Mouse (Mus musculus): ENCODE measurements around the gene Neurl4. TPM values are rescaled to one million over a fixed set of nuclear protein-coding genes. Genes with fewer than 3 reads are reported as not detected.
"Not testable (repeated sequence)": the region's sequence is repeated elsewhere in the genome, so short reads cannot be mapped to it uniquely, and the experiment has no call there.

The Neurl4 gene
- polyA plus RNA-seq, 1 experiment from 2014 or later = 18.7 TPM

GRCm38 (mm10) chr11:69914917-69915430 is 14.1 kb downstream of the Neurl4 start:
- Histone ChIP-seq H3K27ac (ENCODE audit: low read length) (no peak overlapping the region), H3K27me3 (ENCODE audit: control insufficient read depth, insufficient read depth, low read depth, low read length) (no peaks in the 10 kb centered on the region), H3K4me3 (ENCODE audit: low read depth, low read length) (peak overlapping the region; percentile 80), H3K9me3 (replicated peaks; ENCODE audit: control insufficient read depth, low read length, poor library complexity, severe bottlenecking) (no peaks in the 10 kb centered on the region), H3K4me1 (ENCODE audit: control insufficient read depth, insufficient read depth, low read length) (peaks cover 37% of the 10 kb centered on the region), H3K36me3 (ENCODE audit: control insufficient read depth, insufficient read depth, low read length) (peaks cover 37% of the 10 kb centered on the region), H3K9ac (ENCODE audit: low read depth, low read length) (0 out of 2 replicates have a peak overlapping the region, but pooled peaks have one; percentile 85), H3K4me2 (ENCODE audit: low read length) (peak overlapping the region; percentile 97)
- ATAC-seq = no peak
- WGBS = 37% methylated on average over 9 of the region's 9 CpGs

GRCm38 (mm10) chr11:69915667-69916627 is 15.1 kb downstream of the Neurl4 start:
- Histone ChIP-seq H3K4me2 (ENCODE audit: low read length) (no peak overlapping the region), H3K36me3 (ENCODE audit: control insufficient read depth, insufficient read depth, low read length) (peaks cover 34% of the 10 kb centered on the region)

GRCm38 (mm10) chr11:69916652-69917378 is 15.9 kb downstream of the Neurl4 start:
- ATAC-seq; H3K27ac ChIP-seq (ENCODE audit: low read length); H3K27me3 ChIP-seq (ENCODE audit: control insufficient read depth, insufficient read depth, low read depth, low read length); H3K9ac ChIP-seq (ENCODE audit: low read depth, low read length); H3K4me3 ChIP-seq (ENCODE audit: low read depth, low read length); H3K4me2 ChIP-seq (ENCODE audit: low read length); H3K9me3 ChIP-seq (replicated peaks; ENCODE audit: control insufficient read depth, low read length, poor library complexity, severe bottlenecking): not testable (repeated sequence)
- Histone ChIP-seq H3K4me1 (ENCODE audit: control insufficient read depth, insufficient read depth, low read length) (peaks cover 41% of the 10 kb centered on the region), H3K36me3 (ENCODE audit: control insufficient read depth, insufficient read depth, low read length) (peaks cover 30% of the 10 kb centered on the region)
- WGBS = 48% methylated on average over 7 of the region's 7 CpGs

More at GRCm38 (mm10) chr11:69915667-69916627, 15.1 kb downstream of the Neurl4 start:
- peaks cover 41% of the 10 kb centered on the region for H3K4me1 ChIP-seq (ENCODE audit: control insufficient read depth, insufficient read depth, low read length)
- ATAC-seq = no peak
- 77% methylated on average over 5 of the region's 5 CpGs for WGBS
- no peaks in the 10 kb centered on the region for H3K27me3 ChIP-seq (ENCODE audit: control insufficient read depth, insufficient read depth, low read depth, low read length)
- H3K4me3 ChIP-seq (ENCODE audit: low read depth, low read length) = no peak overlapping the region
- H3K9me3 ChIP-seq (replicated peaks; ENCODE audit: control insufficient read depth, low read length, poor library complexity, severe bottlenecking) = no peaks in the 10 kb centered on the region
- no peak overlapping the region for H3K9ac ChIP-seq (ENCODE audit: low read depth, low read length)
- no peak overlapping the region for H3K27ac ChIP-seq (ENCODE audit: low read length)

GRCm38 (mm10) chr11:69917379-69917948 is 16.6 kb downstream of the Neurl4 start:
- no peaks in the 10 kb centered on the region for H3K27me3 ChIP-seq (ENCODE audit: control insufficient read depth, insufficient read depth, low read depth, low read length)
- H3K9me3 ChIP-seq (replicated peaks; ENCODE audit: control insufficient read depth, low read length, poor library complexity, severe bottlenecking) = no peaks in the 10 kb centered on the region
- H3K4me1 ChIP-seq (ENCODE audit: control insufficient read depth, insufficient read depth, low read length) = peaks cover 45% of the 10 kb centered on the region
- H3K9ac ChIP-seq (ENCODE audit: low read depth, low read length) = no peak overlapping the region
- no peak overlapping the region for H3K4me3 ChIP-seq (ENCODE audit: low read depth, low read length)
- H3K4me2 ChIP-seq (ENCODE audit: low read length) = no peak overlapping the region
- no peak for ATAC-seq
- peaks cover 24% of the 10 kb centered on the region for H3K36me3 ChIP-seq (ENCODE audit: control insufficient read depth, insufficient read depth, low read length)
- 88% methylated on average over 8 of the region's 8 CpGs for WGBS
- no peak overlapping the region for H3K27ac ChIP-seq (ENCODE audit: low read length)

- H3K9me3 ChIP-seq (replicated peaks; ENCODE audit: control insufficient read depth, low read length, poor library complexity, severe bottlenecking) = no peaks in the 10 kb centered on the region
- H3K36me3 ChIP-seq (ENCODE audit: control insufficient read depth, insufficient read depth, low read length) = peaks cover 19% of the 10 kb centered on the region
- peaks cover 49% of the 10 kb centered on the region for H3K4me1 ChIP-seq (ENCODE audit: control insufficient read depth, insufficient read depth, low read length)
- no peak for ATAC-seq
- WGBS = 93% methylated on average over 5 of the region's 5 CpGs
- H3K27ac ChIP-seq (ENCODE audit: low read length) = no peak overlapping the region
- H3K9ac ChIP-seq (ENCODE audit: low read depth, low read length) = no peak overlapping the region
- H3K4me2 ChIP-seq (ENCODE audit: low read length) = no peak overlapping the region
- no peaks in the 10 kb centered on the region for H3K27me3 ChIP-seq (ENCODE audit: control insufficient read depth, insufficient read depth, low read depth, low read length)
- no peak overlapping the region for H3K4me3 ChIP-seq (ENCODE audit: low read depth, low read length)
Measured at GRCm38 (mm10) chr11:69918118-69918517, 17.2 kb downstream of the Neurl4 start.

GRCm38 (mm10) chr11:69919053-69919452 is 18.2 kb downstream of the Neurl4 start:
- Histone ChIP-seq H3K27me3 (ENCODE audit: control insufficient read depth, insufficient read depth, low read depth, low read length) (no peaks in the 10 kb centered on the region), H3K9ac (ENCODE audit: low read depth, low read length) (no peak overlapping the region), H3K27ac (ENCODE audit: low read length) (no peak overlapping the region), H3K4me1 (ENCODE audit: control insufficient read depth, insufficient read depth, low read length) (peaks cover 43% of the 10 kb centered on the region), H3K9me3 (replicated peaks; ENCODE audit: control insufficient read depth, low read length, poor library complexity, severe bottlenecking) (no peaks in the 10 kb centered on the region), H3K36me3 (ENCODE audit: control insufficient read depth, insufficient read depth, low read length) (peaks cover 19% of the 10 kb centered on the region), H3K4me3 (ENCODE audit: low read depth, low read length) (no peak overlapping the region), H3K4me2 (ENCODE audit: low read length) (peak overlapping the region; percentile 98)
- WGBS = 88% methylated on average over 9 of the region's 9 CpGs
- no peak for ATAC-seq

GRCm38 (mm10) chr11:69919661-69920265 is 18.9 kb downstream of the Neurl4 start:
- Histone ChIP-seq H3K4me1 (ENCODE audit: control insufficient read depth, insufficient read depth, low read length) (peaks cover 38% of the 10 kb centered on the region), H3K36me3 (ENCODE audit: control insufficient read depth, insufficient read depth, low read length) (peaks cover 19% of the 10 kb centered on the region), H3K9ac (ENCODE audit: low read depth, low read length) (peak overlapping the region; percentile 94), H3K27ac (ENCODE audit: low read length) (peak overlapping the region; percentile 92), H3K4me3 (ENCODE audit: low read depth, low read length) (peak overlapping the region; percentile 94), H3K4me2 (ENCODE audit: low read length) (peak overlapping the region; percentile 98), H3K9me3 (replicated peaks; ENCODE audit: control insufficient read depth, low read length, poor library complexity, severe bottlenecking) (no peaks in the 10 kb centered on the region), H3K27me3 (ENCODE audit: control insufficient read depth, insufficient read depth, low read depth, low read length) (no peaks in the 10 kb centered on the region)
- WGBS = 1% methylated on average over 17 of the region's 17 CpGs
- no peak for ATAC-seq

- WGBS = 0% methylated on average over 59 of the region's 65 CpGs
- Histone ChIP-seq H3K4me3 (ENCODE audit: low read depth, low read length) (peak overlapping the region; percentile 94), H3K36me3 (ENCODE audit: control insufficient read depth, insufficient read depth, low read length) (peaks cover 19% of the 10 kb centered on the region), H3K9ac (ENCODE audit: low read depth, low read length) (peak overlapping the region; percentile 94), H3K9me3 (replicated peaks; ENCODE audit: control insufficient read depth, low read length, poor library complexity, severe bottlenecking) (no peaks in the 10 kb centered on the region), H3K4me2 (ENCODE audit: low read length) (peak overlapping the region; percentile 98), H3K4me1 (ENCODE audit: control insufficient read depth, insufficient read depth, low read length) (peaks cover 32% of the 10 kb centered on the region), H3K27me3 (ENCODE audit: control insufficient read depth, insufficient read depth, low read depth, low read length) (no peaks in the 10 kb centered on the region), H3K27ac (ENCODE audit: low read length) (peak overlapping the region; percentile 92)
- peak; percentile 23 for ATAC-seq
Measured at GRCm38 (mm10) chr11:69920266-69921031, 19.6 kb downstream of the Neurl4 start.
